Mouse (Mus musculus) right cerebral cortex, postnatal 14 days (tissue): ENCODE measurements around the gene Cep57l1.

Experiments
- DNase-seq: peaks from one replicate; pipeline ENCODE4 v3.0.0; 2022

The Cep57l1 gene

DNA sequence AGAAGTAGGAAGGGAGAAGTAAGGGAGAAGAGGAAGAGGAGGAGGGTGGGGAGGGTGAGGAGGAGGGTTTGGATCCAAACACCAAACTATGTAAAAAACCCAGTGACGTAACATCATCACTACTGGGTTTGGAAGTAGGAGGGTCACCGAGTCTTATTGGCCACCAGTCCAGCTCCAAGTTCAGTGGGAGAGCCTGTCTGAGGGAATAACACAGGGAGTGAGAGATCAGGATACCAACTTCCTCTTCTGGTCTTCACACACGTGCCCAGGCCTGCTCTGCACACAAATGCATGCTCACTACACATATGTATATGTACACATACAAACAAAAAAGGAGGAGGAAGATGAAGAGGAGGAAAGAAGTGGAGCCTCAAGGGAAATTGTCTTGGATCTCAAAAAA is 135.3 kb downstream of the Cep57l1 start:
- no peak for DNase-seq

GRCm38 (mm10) chr10:41670196-41670595 is 139.5 kb downstream of the Cep57l1 start:
- DNase-seq: no peak
